Mouse (Mus musculus) spleen, adult 2 months (tissue): ENCODE measurements around the gene Vps18.

ENCODE experiments used
- CTCF ChIP-seq: fragments of 200-500 bp; IDR thresholded peaks from 2 replicates; pipeline ENCODE4 v1.5.1; 2011; ENCODE audit warnings: mild to moderate bottlenecking, inconsistent platforms; ENCODE audit not compliant: insufficient read depth, insufficient read length, insufficient replicate concordance; ENCODE audit errors: extremely low read depth
- POLR2A ChIP-seq: fragments of 200-500 bp; IDR thresholded peaks from 2 replicates; pipeline ENCODE4 v1.6.1; 2011; ENCODE audit warnings: low read depth, low read length, inconsistent platforms

GRCm38 (mm10) chr2:119287372-119287771 lies 1.2 kb upstream of the Vps18 start:
- TF ChIP-seq CTCF, result no peak
- TF ChIP-seq POLR2A, result no peak
